Mouse (Mus musculus) limb, embryonic 15.5 days (tissue): ENCODE measurements at regions not wholly inside any gene's neighbourhood (a gene's known extent, or its start where the extent isn't known, plus 50 kb on each side); places are given as distances from the start of the nearest gene placed in this dataset.

Experiments used
- ATAC-seq: fragments of 200-750 bp; cut with Nextera tagmentation; 2 replicates; pipeline ENCODE4 v1.8.0; 2017; ENCODE audit warnings: low read depth, moderate TSS enrichment; ENCODE audit not compliant: insufficient number of reproducible peaks, low FRiP score, low TSS enrichment
- H3K27ac ChIP-seq: fragments of 300-500 bp; sonication (generic); 2 replicates; pipeline ENCODE4 v1.5.1; 2015; ENCODE audit warnings: moderate library complexity, mild to moderate bottlenecking, inconsistent platforms
- H3K27me3 ChIP-seq: fragments of 300-500 bp; sonication (generic); 2 replicates; pipeline ENCODE4 v1.6.1; 2015; ENCODE audit warnings: inconsistent platforms
- H3K36me3 ChIP-seq: fragments of 300-500 bp; sonication (generic); 2 replicates; pipeline ENCODE4 v1.6.1; 2015; ENCODE audit warnings: inconsistent platforms
- H3K4me1 ChIP-seq: fragments of 300-500 bp; sonication (generic); 2 replicates; pipeline ENCODE4 v1.6.1; 2015; ENCODE audit warnings: inconsistent platforms
- H3K4me2 ChIP-seq: fragments of 300-500 bp; sonication (generic); 2 replicates; pipeline ENCODE4 v1.6.1; 2015; ENCODE audit warnings: mild to moderate bottlenecking, inconsistent platforms
- H3K4me3 ChIP-seq: fragments of 300-500 bp; sonication (generic); 2 replicates; pipeline ENCODE4 v1.5.1; 2015; ENCODE audit warnings: mild to moderate bottlenecking, inconsistent platforms
- H3K9ac ChIP-seq: fragments of 300-500 bp; sonication (generic); 2 replicates; pipeline ENCODE4 v1.6.1; 2015; ENCODE audit warnings: inconsistent platforms
- H3K9me3 ChIP-seq: fragments of 300-500 bp; sonication (generic); 2 replicates; pipeline ENCODE4 v1.6.1; 2016; ENCODE audit warnings: inconsistent platforms
- WGBS: fragments of 180-500 bp; shearing (Covaris S2); methylation state at CpG from one replicate; pipeline ENCODE4 v1.1.7; 2015; 5-methylcytosine and 5-hydroxymethylcytosine counted together

DNA sequence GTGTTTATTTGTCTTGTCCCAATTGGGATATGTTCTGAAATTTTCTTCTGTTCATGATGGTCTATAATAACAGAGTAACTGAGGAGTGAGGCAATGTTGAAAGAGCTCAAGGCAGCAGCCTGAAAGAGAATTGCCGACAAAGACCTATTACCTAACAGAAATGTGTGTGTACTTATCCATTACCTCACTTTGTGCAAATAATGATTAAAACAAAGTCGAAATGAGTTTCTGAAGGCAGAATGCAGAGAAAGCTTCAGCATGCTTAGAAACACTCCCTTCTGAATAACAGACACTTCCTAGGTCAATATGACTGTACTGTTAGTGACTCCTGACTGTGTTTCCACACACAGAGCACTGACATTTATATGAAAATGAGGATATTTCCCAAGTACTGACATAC is 63.0 kb downstream of the Kbtbd8 start:
- H3K4me3 ChIP-seq: no peak overlapping the region
- no peak overlapping the region for H3K27ac ChIP-seq
- H3K36me3 ChIP-seq: no peaks in the 10 kb centered on the region
- H3K4me1 ChIP-seq: no peaks in the 10 kb centered on the region
- ATAC-seq: no peak
- H3K4me2 ChIP-seq: no peak overlapping the region
- no peaks in the 10 kb centered on the region for H3K27me3 ChIP-seq
- 68% methylated on average over 2 of the region's 2 CpGs for WGBS
- H3K9ac ChIP-seq: no peak overlapping the region
- H3K9me3 ChIP-seq: no peaks in the 10 kb centered on the region

DNA sequence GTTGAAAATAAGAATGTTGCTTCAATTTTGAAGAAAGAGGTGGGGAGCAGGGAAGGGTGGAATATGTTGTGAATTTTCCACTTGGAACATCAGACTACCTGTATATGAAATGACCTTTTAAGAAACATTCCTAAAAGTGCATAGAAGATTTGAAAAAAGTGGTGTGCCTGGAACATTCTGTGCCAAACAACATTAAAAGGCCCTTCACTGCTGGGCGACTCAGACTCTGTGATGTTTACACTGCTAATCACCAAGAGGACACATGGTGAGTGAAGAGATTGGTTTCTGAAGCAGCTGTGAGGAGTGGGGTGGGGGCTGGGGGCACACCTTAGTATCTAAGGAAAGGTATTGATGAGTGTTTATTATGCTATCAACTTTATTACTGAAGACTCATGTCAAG is 65.2 kb downstream of the Kbtbd8 start:
- no peaks in the 10 kb centered on the region for H3K36me3 ChIP-seq
- no peak overlapping the region for H3K4me2 ChIP-seq
- no peak for ATAC-seq
- no peak overlapping the region for H3K4me3 ChIP-seq
- no peaks in the 10 kb centered on the region for H3K27me3 ChIP-seq
- no peak overlapping the region for H3K9ac ChIP-seq
- H3K27ac ChIP-seq: no peak overlapping the region
- H3K9me3 ChIP-seq: no peaks in the 10 kb centered on the region
- WGBS: 21% methylated on average over 1 of the region's 1 CpGs
- 0 out of 2 replicates have a peak, but pooled peaks cover 2% of the 10 kb centered on the region for H3K4me1 ChIP-seq

DNA sequence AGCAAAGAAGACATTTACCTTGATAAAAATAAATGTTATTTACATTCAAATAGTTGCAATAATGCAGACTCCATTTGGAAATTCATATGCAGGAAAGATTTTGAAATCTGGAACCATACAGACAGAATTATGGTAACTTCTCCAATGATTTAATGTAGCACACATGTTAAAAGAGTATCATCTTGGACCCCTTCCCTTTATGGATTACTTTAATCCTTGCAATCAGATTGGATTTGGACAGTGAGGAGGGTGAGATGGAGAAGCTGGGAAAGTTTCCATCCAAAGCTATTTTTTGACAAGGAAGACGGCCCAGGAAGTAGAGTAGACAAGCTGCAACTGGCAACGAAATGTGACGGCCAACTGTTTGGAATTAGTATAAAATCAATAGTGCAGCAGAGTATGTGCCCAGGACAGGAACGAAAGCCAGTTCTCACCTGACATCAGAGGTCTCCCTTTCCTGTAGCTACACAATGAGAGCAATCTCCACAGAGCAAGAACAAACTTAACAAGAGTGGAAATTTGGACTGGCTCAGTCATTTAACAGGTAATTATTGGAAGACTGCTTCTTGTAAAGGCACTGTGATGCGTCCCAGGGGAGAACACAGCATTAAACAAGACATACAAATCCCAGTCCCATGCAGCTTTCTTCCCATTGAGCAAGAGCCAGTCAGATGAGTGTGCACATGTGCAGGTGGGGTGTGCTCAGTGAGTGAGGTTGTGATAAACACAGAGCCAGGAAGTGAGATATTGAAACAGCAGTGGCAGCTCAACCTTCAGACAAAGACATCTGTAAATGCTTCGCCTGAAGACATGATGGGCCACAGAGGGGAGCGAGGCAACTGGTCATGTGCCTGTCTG is 68.3 kb downstream of the Kbtbd8 start:
- 32% methylated on average over 7 of the region's 7 CpGs for WGBS
- Histone ChIP-seq H3K4me1 (0 out of 2 replicates have a peak, but pooled peaks cover 2% of the 10 kb centered on the region), H3K27ac (no peak overlapping the region), H3K9ac (no peak overlapping the region), H3K27me3 (no peaks in the 10 kb centered on the region), H3K9me3 (no peaks in the 10 kb centered on the region), H3K4me2 (no peak overlapping the region), H3K36me3 (no peaks in the 10 kb centered on the region), H3K4me3 (no peak overlapping the region)
- ATAC-seq: peak; percentile 76

DNA sequence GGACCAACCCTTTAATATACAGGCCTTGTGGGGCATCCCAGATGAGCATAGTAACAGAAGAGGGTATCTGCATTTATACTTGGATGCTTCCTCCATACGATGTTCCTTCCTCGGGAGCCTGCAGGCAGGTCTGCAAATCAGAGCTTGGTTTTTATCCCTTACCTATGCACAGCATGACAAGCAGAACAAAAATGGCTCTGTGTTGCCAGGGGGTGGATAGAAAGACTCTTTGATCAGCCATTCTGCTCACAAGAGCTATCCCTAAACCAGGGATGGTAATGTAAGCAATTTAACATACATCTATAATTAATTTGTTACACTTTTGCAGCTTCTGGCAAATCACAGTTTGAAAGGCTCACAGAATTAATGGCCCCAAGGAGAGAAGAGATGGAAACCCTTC is 79.6 kb downstream of the Kbtbd8 start:
- ATAC-seq: no peak
- no peaks in the 10 kb centered on the region for H3K9me3 ChIP-seq
- H3K4me3 ChIP-seq: no peak overlapping the region
- 71% methylated on average over 2 of the region's 2 CpGs for WGBS
- no peaks in the 10 kb centered on the region for H3K27me3 ChIP-seq
- H3K9ac ChIP-seq: no peak overlapping the region
- no peak overlapping the region for H3K27ac ChIP-seq
- H3K36me3 ChIP-seq: no peaks in the 10 kb centered on the region
- H3K4me2 ChIP-seq: no peak overlapping the region
- no peaks in the 10 kb centered on the region for H3K4me1 ChIP-seq

DNA sequence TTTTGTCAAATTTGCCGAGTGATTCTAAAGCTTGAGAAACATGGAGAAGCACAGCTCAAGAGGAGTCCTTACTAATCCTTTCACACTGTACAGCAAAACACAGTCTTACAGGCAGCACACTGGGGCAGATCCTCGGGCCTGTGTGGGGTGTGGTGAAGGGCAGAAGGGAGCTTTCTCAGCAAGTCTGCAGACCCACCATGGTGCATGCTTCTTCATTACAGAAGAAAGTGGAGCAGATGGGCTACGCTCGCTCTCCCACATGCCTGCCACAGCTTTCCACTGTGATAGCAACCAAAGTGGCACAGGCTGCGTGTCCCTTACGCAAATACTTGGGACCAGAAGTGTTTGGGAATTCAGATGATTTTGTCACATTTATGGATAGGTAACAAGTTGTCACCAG is 81.6 kb downstream of the Kbtbd8 start:
- Histone ChIP-seq H3K9me3 (no peaks in the 10 kb centered on the region), H3K4me2 (no peak overlapping the region), H3K27ac (no peak overlapping the region), H3K36me3 (no peaks in the 10 kb centered on the region), H3K4me3 (no peak overlapping the region), H3K4me1 (peaks cover 6% of the 10 kb centered on the region), H3K27me3 (no peaks in the 10 kb centered on the region), H3K9ac (no peak overlapping the region)
- 88% methylated on average over 6 of the region's 6 CpGs for WGBS
- ATAC-seq: no peak

DNA sequence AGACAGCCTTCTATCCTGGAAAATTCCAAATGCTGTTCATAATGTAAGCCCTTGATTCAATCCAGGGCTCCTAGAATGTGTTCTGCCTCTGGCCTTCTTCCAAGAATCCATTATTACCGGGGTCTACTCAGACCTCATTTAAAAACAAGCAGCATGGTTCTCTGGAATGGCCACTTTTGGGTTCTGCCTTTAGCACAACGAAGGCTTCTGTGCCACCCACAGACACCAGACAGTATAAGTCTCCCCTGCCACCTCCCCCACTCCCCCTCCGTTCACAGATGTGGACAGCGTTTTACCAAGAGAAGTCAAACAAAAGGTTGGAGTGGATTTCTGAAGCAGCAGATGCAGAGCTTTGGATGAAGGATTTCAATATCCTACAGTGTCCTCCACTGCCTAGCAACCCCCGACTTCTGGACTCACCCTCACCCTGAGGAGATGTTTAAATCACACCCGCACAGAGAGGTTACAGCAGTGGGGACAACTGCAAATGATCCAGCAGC is 85.3 kb downstream of the Kbtbd8 start:
- peaks cover 6% of the 10 kb centered on the region for H3K4me1 ChIP-seq
- no peaks in the 10 kb centered on the region for H3K36me3 ChIP-seq
- 0 out of 2 replicates have a peak, but pooled peaks have one; percentile 24 for ATAC-seq
- H3K27ac ChIP-seq: peak overlapping the region; percentile 51; the same call in 1 of the 2 replicates
- WGBS: 18% methylated on average over 6 of the region's 6 CpGs
- H3K4me2 ChIP-seq: no peak overlapping the region; the same call in 1 of the 2 replicates
- H3K27me3 ChIP-seq: no peaks in the 10 kb centered on the region
- H3K4me3 ChIP-seq: no peak overlapping the region
- H3K9ac ChIP-seq: no peak overlapping the region
- no peaks in the 10 kb centered on the region for H3K9me3 ChIP-seq

DNA sequence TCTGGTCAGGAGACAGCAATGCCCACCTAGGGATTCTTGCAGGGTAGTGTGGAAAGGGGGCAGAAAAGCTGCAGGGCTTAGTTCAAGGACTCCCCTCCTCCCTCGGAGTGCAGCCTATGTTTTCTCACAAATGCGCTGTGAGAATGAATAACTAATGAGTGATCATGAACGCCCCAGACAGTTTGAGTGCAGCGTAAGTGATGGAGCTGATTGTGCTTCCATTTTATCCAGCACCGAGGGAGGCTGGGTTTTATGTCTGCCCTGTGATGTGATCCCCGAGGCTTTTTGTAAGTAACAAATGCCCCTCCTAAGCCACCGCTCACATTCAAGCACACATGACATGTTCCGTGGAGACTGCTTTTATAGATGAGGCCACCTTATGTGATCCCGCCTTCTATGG is 85.9 kb downstream of the Kbtbd8 start:
- no peak overlapping the region for H3K27ac ChIP-seq
- H3K36me3 ChIP-seq: no peaks in the 10 kb centered on the region
- peaks cover 6% of the 10 kb centered on the region for H3K4me1 ChIP-seq
- no peak overlapping the region for H3K4me3 ChIP-seq
- ATAC-seq: no peak
- H3K27me3 ChIP-seq: no peaks in the 10 kb centered on the region
- no peak overlapping the region for H3K4me2 ChIP-seq
- no peak overlapping the region for H3K9ac ChIP-seq
- no peaks in the 10 kb centered on the region for H3K9me3 ChIP-seq
- WGBS: 58% methylated on average over 9 of the region's 9 CpGs

DNA sequence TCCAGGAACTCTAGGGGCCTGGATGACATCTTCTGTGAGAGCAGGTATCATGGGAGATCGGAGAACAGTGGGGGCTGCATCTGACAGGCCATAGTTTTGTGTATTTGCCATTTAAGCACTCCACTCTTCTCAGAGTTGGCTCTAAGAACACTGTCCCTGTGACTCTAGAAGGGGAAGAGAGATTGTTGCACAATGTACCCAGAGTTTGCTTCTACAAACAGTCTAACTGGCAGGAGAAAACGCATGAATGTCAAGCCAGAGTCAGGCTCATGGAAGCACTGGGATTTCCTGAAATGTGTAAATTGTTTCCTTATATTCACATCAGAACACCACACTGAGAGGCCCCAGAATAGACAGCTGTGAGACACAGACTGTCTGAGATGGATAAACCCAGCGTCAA is 87.2 kb downstream of the Kbtbd8 start:
- Histone ChIP-seq H3K9ac (no peak overlapping the region), H3K4me2 (no peak overlapping the region), H3K9me3 (no peaks in the 10 kb centered on the region), H3K4me3 (no peak overlapping the region), H3K4me1 (peaks cover 6% of the 10 kb centered on the region), H3K27ac (no peak overlapping the region; the same call in 1 of the 2 replicates), H3K36me3 (no peaks in the 10 kb centered on the region), H3K27me3 (no peaks in the 10 kb centered on the region)
- ATAC-seq: no peak
- 57% methylated on average over 3 of the region's 3 CpGs for WGBS

DNA sequence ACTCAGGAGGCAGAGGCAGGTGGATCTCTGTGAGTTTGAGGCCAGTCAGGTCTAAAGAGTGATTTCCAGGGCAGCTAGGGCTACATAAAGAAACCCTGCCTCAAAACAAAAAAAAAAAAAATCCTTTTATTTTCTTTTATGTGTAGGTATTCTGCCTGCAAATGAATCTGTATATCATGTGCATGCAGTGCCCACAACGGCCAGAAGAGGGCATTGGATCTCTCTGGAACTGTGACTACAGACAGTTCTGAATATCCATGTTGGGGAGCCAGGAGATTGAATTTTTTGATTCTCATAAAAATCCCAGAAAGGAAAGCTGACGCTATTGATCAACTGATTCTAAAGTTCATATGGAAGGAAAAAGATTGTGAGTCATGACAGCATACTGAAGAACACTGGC is 90.0 kb downstream of the Kbtbd8 start:
- no peaks in the 10 kb centered on the region for H3K27me3 ChIP-seq
- H3K9ac ChIP-seq: no peak overlapping the region
- H3K36me3 ChIP-seq: no peaks in the 10 kb centered on the region
- no peaks in the 10 kb centered on the region for H3K9me3 ChIP-seq
- no peak overlapping the region for H3K4me2 ChIP-seq
- peaks cover 5% of the 10 kb centered on the region for H3K4me1 ChIP-seq
- WGBS: 38% methylated on average over 2 of the region's 2 CpGs
- no peak for ATAC-seq
- no peak overlapping the region for H3K27ac ChIP-seq
- no peak overlapping the region for H3K4me3 ChIP-seq

DNA sequence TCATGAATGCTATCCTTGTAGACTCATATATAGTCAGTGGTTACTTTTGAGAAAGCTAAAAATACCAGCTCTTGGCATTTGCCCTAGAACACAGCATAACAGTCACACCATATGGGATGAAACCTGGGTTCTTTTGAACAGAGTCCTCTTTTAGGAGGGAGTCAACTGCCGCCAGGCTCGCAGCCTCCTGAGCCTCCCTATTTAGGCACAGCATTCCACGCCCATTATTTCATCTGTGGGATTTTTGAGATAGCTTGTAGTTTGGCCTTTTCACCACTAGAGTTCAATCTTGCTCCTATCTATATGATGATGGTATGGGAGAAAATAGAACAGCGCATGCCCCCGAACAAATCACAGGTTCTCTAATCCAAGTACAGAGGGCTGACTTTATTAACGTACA is 100.4 kb downstream of the Kbtbd8 start:
- H3K27ac ChIP-seq: no peak overlapping the region
- no peaks in the 10 kb centered on the region for H3K9me3 ChIP-seq
- ATAC-seq: 0 out of 2 replicates have a peak, but pooled peaks have one; percentile 40
- H3K9ac ChIP-seq: no peak overlapping the region
- H3K4me3 ChIP-seq: no peak overlapping the region
- no peaks in the 10 kb centered on the region for H3K4me1 ChIP-seq
- no peak overlapping the region for H3K4me2 ChIP-seq
- 31% methylated on average over 6 of the region's 6 CpGs for WGBS
- no peaks in the 10 kb centered on the region for H3K36me3 ChIP-seq
- peaks cover 7% of the 10 kb centered on the region; the same call in 1 of the 2 replicates for H3K27me3 ChIP-seq

DNA sequence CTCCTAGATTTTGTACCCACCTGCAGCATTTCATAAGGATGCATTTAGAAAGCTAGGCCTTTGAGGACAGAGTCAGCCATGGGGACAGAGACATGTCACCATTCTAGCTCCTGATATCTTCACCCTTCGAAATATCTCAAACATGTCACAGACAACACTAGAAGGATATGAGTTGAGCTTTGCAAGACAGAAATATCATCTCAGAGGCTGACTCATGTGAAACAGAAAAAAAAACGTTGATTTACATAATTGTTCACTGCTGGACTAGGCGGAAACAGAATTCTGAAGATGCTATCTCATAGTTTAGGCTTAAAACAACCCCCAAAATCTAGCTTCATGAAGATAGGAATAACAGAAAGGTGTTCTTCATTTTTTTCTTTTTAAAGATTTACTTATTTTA is 101.8 kb downstream of the Kbtbd8 start:
- Histone ChIP-seq H3K4me3 (no peak overlapping the region), H3K4me1 (no peaks in the 10 kb centered on the region), H3K9ac (no peak overlapping the region), H3K27me3 (peaks cover 7% of the 10 kb centered on the region; the same call in 1 of the 2 replicates), H3K27ac (no peak overlapping the region), H3K4me2 (no peak overlapping the region), H3K9me3 (no peaks in the 10 kb centered on the region), H3K36me3 (no peaks in the 10 kb centered on the region)
- 63% methylated on average over 3 of the region's 3 CpGs for WGBS
- no peak for ATAC-seq

DNA sequence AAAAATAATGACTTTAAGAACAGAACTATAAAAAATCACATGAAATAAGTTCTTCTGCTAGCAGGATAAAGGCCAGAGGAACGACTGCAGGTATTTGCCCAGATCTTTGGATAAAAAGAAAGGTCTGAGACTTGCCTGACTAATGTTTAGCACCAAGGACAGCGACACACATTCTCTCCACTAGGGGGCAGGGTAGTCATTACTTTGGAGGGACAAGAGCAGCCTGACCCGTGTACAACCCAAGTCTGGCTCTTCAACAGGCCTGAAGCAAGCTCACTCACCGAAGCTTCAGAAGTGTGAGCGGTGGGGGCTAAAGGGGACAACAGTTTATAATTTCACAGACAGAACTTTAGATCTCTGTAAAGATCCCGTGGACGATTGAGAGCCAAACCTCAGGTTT is 98.4 kb upstream of the Gm10234 start:
- ATAC-seq: no peak
- Histone ChIP-seq H3K36me3 (no peaks in the 10 kb centered on the region), H3K9me3 (no peaks in the 10 kb centered on the region), H3K4me1 (no peaks in the 10 kb centered on the region), H3K27me3 (no peaks in the 10 kb centered on the region), H3K4me2 (no peak overlapping the region), H3K27ac (no peak overlapping the region), H3K9ac (no peak overlapping the region), H3K4me3 (no peak overlapping the region)
- 26% methylated on average over 7 of the region's 7 CpGs for WGBS
